Mouse (Mus musculus): ENCODE results near the gene Cacng3. TPM values are rescaled to one million over a fixed set of nuclear protein-coding genes. Genes with fewer than 3 reads are reported as not detected.
A peak's percentile ranks its signal among the peaks of the same experiment; 100 is the strongest.

Gene Cacng3
- 31.3 and 34.6 TPM in 2 replicates for polyA plus RNA-seq (2015; fragmentation: Nextera tagmentation; extraction: Ambion mirVana)

DNA sequence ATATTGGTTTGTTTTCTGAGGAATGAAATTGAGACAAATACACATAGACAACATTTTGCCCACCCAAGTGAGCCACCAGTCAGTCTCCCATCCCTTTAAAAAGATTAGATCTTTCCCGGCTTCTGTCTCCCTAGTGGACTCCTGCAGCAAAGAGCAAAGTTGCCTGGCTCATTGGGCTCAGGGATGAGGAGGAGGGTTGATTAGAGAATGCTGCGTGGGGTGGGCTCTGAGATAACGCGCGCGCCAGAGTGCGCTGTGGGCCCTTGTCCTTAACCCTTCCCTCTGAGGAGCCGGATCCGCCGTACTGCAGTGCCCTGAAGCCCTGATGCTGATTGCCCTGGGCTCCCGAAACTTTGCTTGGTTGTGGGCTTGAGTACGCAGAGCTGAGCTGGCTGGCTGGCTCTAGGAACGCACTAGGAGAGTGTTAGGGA, at the start of gene Cacng3:
Gene Cacng3 (plus strand): TSS at position 51 of the 431 bp plus-strand sequence.
- 9% methylated on average over 13 of the region's 13 CpGs for WGBS

GRCm38 (mm10) chr7:122622125-122622774, 48.0 kb upstream of the Cacng3 start:
- 36% methylated on average over 9 of the region's 9 CpGs for WGBS
- Histone ChIP-seq H3K4me2 (no peak overlapping the region), H3K27ac (replicated peaks) (peak overlapping the region; percentile 63), H3K4me3 (replicated peaks) (no peak overlapping the region), H3K4me1 (peaks cover 13% of the 10 kb centered on the region), H3K9me3 (replicated peaks) (no peaks in the 10 kb centered on the region), H3K27me3 (replicated peaks) (no peaks in the 10 kb centered on the region), H3K36me3 (no peaks in the 10 kb centered on the region), H3K9ac (replicated peaks) (no peak overlapping the region)
- peak; percentile 57; the same call in 1 of the 2 replicates for ATAC-seq (ENCODE audit: low FRiP score)

More for the DNA sequence above, at the start of gene Cacng3:
- Histone ChIP-seq H3K36me3 (no peaks in the 10 kb centered on the region), H3K27ac (replicated peaks) (peak within 1 kb of the TSS; percentile 79), H3K9me3 (replicated peaks) (no peaks in the 10 kb centered on the region), H3K4me3 (replicated peaks) (peak within 1 kb of the TSS; percentile 49), H3K9ac (replicated peaks) (peak within 1 kb of the TSS; percentile 55), H3K4me1 (peaks cover 15% of the 10 kb centered on the region), H3K27me3 (replicated peaks) (no peaks in the 10 kb centered on the region), H3K4me2 (peak within 1 kb of the TSS; percentile 81)
- ATAC-seq (ENCODE audit: low FRiP score), result peak; percentile 80

GRCm38 (mm10) chr7:122623753-122624152, 46.5 kb upstream of the Cacng3 start:
- H3K27ac ChIP-seq (replicated peaks), result no peak overlapping the region
- 77% methylated on average over 1 of the region's 1 CpGs for WGBS
- peaks cover 13% of the 10 kb centered on the region for H3K4me1 ChIP-seq
- H3K9me3 ChIP-seq (replicated peaks), result no peaks in the 10 kb centered on the region
- no peak overlapping the region for H3K9ac ChIP-seq (replicated peaks)
- no peak overlapping the region for H3K4me3 ChIP-seq (replicated peaks)
- no peaks in the 10 kb centered on the region for H3K36me3 ChIP-seq
- ATAC-seq (ENCODE audit: low FRiP score), result no peak
- H3K4me2 ChIP-seq, result no peak overlapping the region
- no peaks in the 10 kb centered on the region for H3K27me3 ChIP-seq (replicated peaks)

GRCm38 (mm10) chr7:122628050-122628449, 42.2 kb upstream of the Cacng3 start:
- H3K4me1 ChIP-seq, result no peaks in the 10 kb centered on the region
- H3K9me3 ChIP-seq (replicated peaks), result no peaks in the 10 kb centered on the region
- no peaks in the 10 kb centered on the region for H3K36me3 ChIP-seq
- WGBS, result 80% methylated on average over 5 of the region's 5 CpGs
- H3K9ac ChIP-seq (replicated peaks), result no peak overlapping the region
- no peak overlapping the region for H3K4me2 ChIP-seq
- H3K27ac ChIP-seq (replicated peaks), result no peak overlapping the region
- no peak for ATAC-seq (ENCODE audit: low FRiP score)
- no peak overlapping the region for H3K4me3 ChIP-seq (replicated peaks)
- H3K27me3 ChIP-seq (replicated peaks), result no peaks in the 10 kb centered on the region

DNA sequence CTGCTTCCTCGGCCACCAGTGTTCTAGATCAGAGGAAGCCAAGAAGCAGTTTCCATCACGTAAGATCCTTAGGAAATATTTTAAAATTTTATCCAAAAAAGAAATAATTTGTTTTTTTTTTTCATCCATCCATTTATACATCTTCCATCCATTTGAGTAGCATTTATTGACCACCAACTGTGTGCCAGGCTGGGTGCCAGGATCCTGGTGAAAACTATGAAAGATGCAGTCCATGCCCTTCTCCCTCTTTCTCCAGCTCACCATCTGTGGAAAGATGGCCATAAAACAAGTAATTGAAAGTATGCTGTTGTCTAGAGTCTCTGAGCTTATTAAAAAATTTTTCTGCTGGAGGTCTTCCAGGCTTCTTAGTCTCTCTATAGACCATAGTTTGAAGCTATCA, 39.9 kb upstream of the Cacng3 start:
- Histone ChIP-seq H3K9me3 (replicated peaks) (no peaks in the 10 kb centered on the region), H3K36me3 (no peaks in the 10 kb centered on the region), H3K27ac (replicated peaks) (no peak overlapping the region), H3K4me2 (no peak overlapping the region), H3K4me1 (no peaks in the 10 kb centered on the region), H3K4me3 (replicated peaks) (no peak overlapping the region), H3K27me3 (replicated peaks) (no peaks in the 10 kb centered on the region), H3K9ac (replicated peaks) (no peak overlapping the region)
- no peak for ATAC-seq (ENCODE audit: low FRiP score)
- WGBS, result 87% methylated on average over 2 of the region's 2 CpGs

DNA sequence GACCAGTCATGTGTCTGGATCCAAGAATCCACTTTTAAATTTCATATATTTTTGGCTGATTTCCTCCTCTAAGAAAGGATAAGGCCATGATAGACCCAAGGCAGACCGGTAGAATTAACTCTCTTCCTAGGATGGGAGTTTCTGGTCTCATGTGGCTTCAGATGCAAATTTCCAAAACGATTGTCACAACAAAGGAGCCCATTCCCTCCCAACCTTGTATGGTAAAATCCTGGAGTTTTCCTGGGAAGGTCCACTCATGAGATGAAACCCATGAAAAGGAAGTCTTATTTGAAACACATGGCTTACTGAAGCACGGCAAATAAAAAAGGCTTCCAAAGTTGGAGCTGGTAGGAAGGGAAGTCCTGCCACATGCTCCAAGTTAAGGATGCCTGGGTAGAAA, 39.1 kb upstream of the Cacng3 start:
- no peaks in the 10 kb centered on the region for H3K36me3 ChIP-seq
- H3K4me2 ChIP-seq, result no peak overlapping the region
- H3K27ac ChIP-seq (replicated peaks), result no peak overlapping the region
- H3K27me3 ChIP-seq (replicated peaks), result no peaks in the 10 kb centered on the region
- no peaks in the 10 kb centered on the region for H3K9me3 ChIP-seq (replicated peaks)
- WGBS, result 63% methylated on average over 3 of the region's 3 CpGs
- no peaks in the 10 kb centered on the region for H3K4me1 ChIP-seq
- ATAC-seq (ENCODE audit: low FRiP score), result no peak
- H3K9ac ChIP-seq (replicated peaks), result no peak overlapping the region
- H3K4me3 ChIP-seq (replicated peaks), result no peak overlapping the region

- Histone ChIP-seq H3K27ac (replicated peaks) (no peak overlapping the region), H3K9me3 (replicated peaks) (no peaks in the 10 kb centered on the region), H3K36me3 (no peaks in the 10 kb centered on the region), H3K4me1 (no peaks in the 10 kb centered on the region), H3K27me3 (replicated peaks) (no peaks in the 10 kb centered on the region), H3K4me2 (no peak overlapping the region), H3K4me3 (replicated peaks) (no peak overlapping the region), H3K9ac (replicated peaks) (no peak overlapping the region)
- no peak for ATAC-seq (ENCODE audit: low FRiP score)
- 86% methylated on average over 5 of the region's 5 CpGs for WGBS
These were observed 37.3 kb upstream of the Cacng3 start for GRCm38 (mm10) chr7:122632946-122633345.

- Histone ChIP-seq H3K36me3 (no peaks in the 10 kb centered on the region), H3K4me3 (replicated peaks) (no peak overlapping the region), H3K27me3 (replicated peaks) (no peaks in the 10 kb centered on the region), H3K27ac (replicated peaks) (no peak overlapping the region), H3K9ac (replicated peaks) (no peak overlapping the region), H3K9me3 (replicated peaks) (no peaks in the 10 kb centered on the region), H3K4me2 (no peak overlapping the region), H3K4me1 (no peaks in the 10 kb centered on the region)
- ATAC-seq (ENCODE audit: low FRiP score), result no peak
- WGBS, result 86% methylated on average over 5 of the region's 5 CpGs
These were observed 36.8 kb upstream of the Cacng3 start for GRCm38 (mm10) chr7:122633463-122633862.

DNA sequence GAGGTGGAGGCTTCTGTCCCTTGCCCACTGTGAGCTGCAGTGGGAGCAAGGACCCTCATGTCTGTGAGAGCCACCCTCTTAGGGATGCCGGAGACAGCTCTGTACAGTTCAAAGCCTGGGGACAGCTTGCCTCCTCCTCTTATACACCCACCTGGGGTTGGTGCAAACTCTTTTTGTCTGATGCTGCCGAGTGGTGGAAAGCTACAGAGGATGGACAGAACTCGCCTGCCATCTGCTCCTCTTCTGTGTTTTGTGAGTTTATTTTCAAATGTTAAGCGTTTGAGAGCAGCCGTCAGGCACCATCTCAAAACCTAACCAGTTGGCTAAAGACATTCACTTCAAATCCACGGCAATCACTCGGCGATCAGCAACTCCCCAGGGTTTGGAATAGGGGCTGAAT, 26.6 kb upstream of the Cacng3 start:
- Histone ChIP-seq H3K9ac (replicated peaks) (no peak overlapping the region), H3K4me2 (no peak overlapping the region), H3K4me1 (no peaks in the 10 kb centered on the region), H3K27ac (replicated peaks) (no peak overlapping the region), H3K27me3 (replicated peaks) (no peaks in the 10 kb centered on the region), H3K36me3 (no peaks in the 10 kb centered on the region), H3K9me3 (replicated peaks) (no peaks in the 10 kb centered on the region), H3K4me3 (replicated peaks) (no peak overlapping the region)
- WGBS, result 91% methylated on average over 8 of the region's 8 CpGs
- ATAC-seq (ENCODE audit: low FRiP score), result no peak

DNA sequence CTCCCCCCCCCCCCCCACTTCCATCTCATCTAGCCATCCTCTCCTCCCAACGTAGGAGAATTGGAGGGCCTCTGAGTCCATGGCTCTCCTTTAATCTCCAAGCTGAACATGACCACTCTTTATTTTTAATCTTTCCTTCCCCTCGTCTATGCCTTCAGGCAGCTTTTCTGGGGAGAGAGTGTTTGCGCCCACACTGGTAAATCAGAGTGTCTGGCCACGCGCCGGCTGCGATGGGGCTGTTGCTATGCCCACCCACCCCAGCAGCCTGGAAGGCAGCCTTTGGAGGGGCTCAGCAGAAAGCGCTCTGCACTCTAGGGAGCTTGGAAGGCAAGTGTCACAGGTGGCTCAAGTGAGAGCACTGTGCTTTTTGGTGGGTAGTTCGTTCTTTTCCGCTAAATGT, 21.0 kb upstream of the Cacng3 start:
- Histone ChIP-seq H3K27me3 (replicated peaks) (no peaks in the 10 kb centered on the region), H3K9me3 (replicated peaks) (no peaks in the 10 kb centered on the region), H3K4me2 (no peak overlapping the region), H3K27ac (replicated peaks) (no peak overlapping the region), H3K9ac (replicated peaks) (no peak overlapping the region), H3K4me1 (no peaks in the 10 kb centered on the region), H3K4me3 (replicated peaks) (no peak overlapping the region), H3K36me3 (no peaks in the 10 kb centered on the region)
- no peak for ATAC-seq (ENCODE audit: low FRiP score)
- WGBS, result 84% methylated on average over 10 of the region's 10 CpGs

DNA sequence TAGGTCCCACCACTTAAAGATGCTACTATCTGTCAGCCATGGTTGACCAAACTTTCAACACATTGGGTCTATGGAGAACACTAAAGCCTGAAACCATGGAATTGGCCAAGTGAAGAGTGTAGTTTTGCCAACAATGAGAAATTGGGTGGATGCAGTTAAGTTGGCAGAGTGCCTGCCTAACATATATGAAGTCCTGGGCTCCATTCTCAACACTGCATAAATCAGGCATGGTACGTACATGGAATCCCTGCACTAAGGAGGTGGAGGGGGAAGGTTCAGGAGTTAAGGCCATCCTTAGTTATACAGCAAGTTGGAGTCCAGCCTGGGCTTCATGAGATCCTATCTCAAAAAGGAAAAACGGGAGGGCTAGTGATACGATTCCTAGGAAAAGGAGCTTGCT, 17.8 kb upstream of the Cacng3 start:
- H3K36me3 ChIP-seq, result no peaks in the 10 kb centered on the region
- H3K27ac ChIP-seq (replicated peaks), result no peak overlapping the region
- H3K9ac ChIP-seq (replicated peaks), result no peak overlapping the region
- no peak for ATAC-seq (ENCODE audit: low FRiP score)
- H3K4me1 ChIP-seq, result no peaks in the 10 kb centered on the region
- no peak overlapping the region for H3K4me2 ChIP-seq
- H3K9me3 ChIP-seq (replicated peaks), result no peaks in the 10 kb centered on the region
- 84% methylated on average over 3 of the region's 3 CpGs for WGBS
- no peaks in the 10 kb centered on the region for H3K27me3 ChIP-seq (replicated peaks)
- H3K4me3 ChIP-seq (replicated peaks), result no peak overlapping the region

DNA sequence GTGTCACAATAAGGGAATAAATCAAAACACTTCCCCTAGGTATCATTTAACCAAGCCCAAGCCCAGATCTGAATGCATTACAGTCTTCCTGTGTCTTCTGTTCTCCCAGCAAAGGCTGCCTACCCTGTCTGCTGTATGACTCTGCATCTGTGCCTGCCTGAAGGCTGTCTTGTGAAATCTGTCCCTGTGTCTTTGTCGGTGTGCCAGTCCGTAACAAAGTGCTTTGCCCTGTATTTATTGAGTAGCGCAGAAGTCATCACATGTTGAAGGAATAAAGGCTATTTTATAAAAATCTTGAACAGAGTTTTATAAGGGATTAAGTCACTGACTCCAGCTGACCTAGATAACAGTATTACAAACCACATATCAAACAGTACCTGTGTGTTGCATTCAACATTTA, 13.6 kb upstream of the Cacng3 start:
- no peaks in the 10 kb centered on the region for H3K4me1 ChIP-seq
- H3K9me3 ChIP-seq (replicated peaks), result no peaks in the 10 kb centered on the region
- H3K9ac ChIP-seq (replicated peaks), result no peak overlapping the region
- no peak overlapping the region for H3K27ac ChIP-seq (replicated peaks)
- no peak overlapping the region for H3K4me2 ChIP-seq
- WGBS, result 92% methylated on average over 3 of the region's 3 CpGs
- H3K4me3 ChIP-seq (replicated peaks), result no peak overlapping the region
- no peaks in the 10 kb centered on the region for H3K36me3 ChIP-seq
- no peak for ATAC-seq (ENCODE audit: low FRiP score)
- no peaks in the 10 kb centered on the region for H3K27me3 ChIP-seq (replicated peaks)
